In genomic region chr3:121509141-121509540, GRCm38 (mm10) we compare ENCODE assay signal across 19 mouse cellular contexts. TPM values are rescaled to one million over a fixed set of nuclear protein-coding genes. Genes with fewer than 3 reads are reported as not detected.
DNase-seq lines count a peak whose midpoint lies in the region; ATAC-seq and TF ChIP-seq lines count a peak whose summit lies in the region.
"Had no signal": no experiment of that assay in that cellular context is flagged by ENCODE, and none has a peak within 500 bp of the region (broad histone marks: within the 10 kb centered on the region; RNA-seq: fewer than 3 reads in every experiment).

No protein-coding gene starts in this region.

- no peaks in the 10 kb centered on the region for H3K36me3 ChIP-seq in liver, adult 2 months (ENCODE audit: control insufficient read depth, insufficient read depth, low read length)
- H3K36me3 ChIP-seq in liver, embryonic 11.5 days (ENCODE audit: control insufficient read depth, insufficient read depth, low read length): no peaks in the 10 kb centered on the region
- H3K36me3 ChIP-seq in heart, adult 2 months (ENCODE audit: control insufficient read depth, insufficient read depth, low read length): no peaks in the 10 kb centered on the region
- H3K36me3 ChIP-seq in heart, postnatal 0 days (replicated peaks; ENCODE audit: control insufficient read depth, insufficient read depth, low read length): no peaks in the 10 kb centered on the region
- H3K36me3 ChIP-seq: embryonic facial prominence, embryonic 12.5 days; G1E; liver, embryonic 12.5 days; midbrain, embryonic 12.5 days had no signal

- H3K9me3 ChIP-seq in liver, embryonic 11.5 days (ENCODE audit: control insufficient read depth, low read length): no peaks in the 10 kb centered on the region
- H3K9me3 ChIP-seq in heart, postnatal 0 days (replicated peaks; ENCODE audit: control insufficient read depth, low read length): no peaks in the 10 kb centered on the region
- H3K9me3 ChIP-seq: embryonic facial prominence, embryonic 12.5 days; G1E; liver, embryonic 12.5 days; midbrain, embryonic 12.5 days had no signal

- TF ChIP-seq POLR2A in liver, adult 2 months (IDR thresholded peaks at IDR 0.05; ENCODE audit: extremely low read depth, insufficient read depth, low read length): no peak
- TF ChIP-seq POLR2A in heart, adult 2 months (IDR thresholded peaks at IDR 0.05; ENCODE audit: insufficient read depth, low read depth, low read length): no peak

- H3K4me2 ChIP-seq in liver, embryonic 11.5 days: no peak overlapping the region
- no peak overlapping the region for H3K4me2 ChIP-seq in heart, postnatal 0 days (ENCODE audit: low read depth, low read length)
- H3K4me2 ChIP-seq: embryonic facial prominence, embryonic 12.5 days; liver, embryonic 12.5 days; midbrain, embryonic 12.5 days had no signal

- no peak for ATAC-seq in liver, embryonic 11.5 days (replicated peaks; ENCODE audit: low FRiP score)
- ATAC-seq in heart, postnatal 0 days (ENCODE audit: insufficient read depth, low read depth): peak; percentile 95
- ATAC-seq: liver, embryonic 12.5 days had no signal

- peak; percentile 46 for DNase-seq in liver, adult 2 months (ENCODE audit: extremely low read depth, low read depth, low spot score)
- no peak for DNase-seq in liver, embryonic 11.5 days (ENCODE audit: low spot score)
- peak in 1 of 2 experiments; percentile 61 for DNase-seq in heart, adult 2 months
- DNase-seq in heart, postnatal 0 days (ENCODE audit: low spot score): peak; percentile 89
- DNase-seq in skeletal muscle tissue, adult 2 months (ENCODE audit: low read depth, low spot score): peak; percentile 25
- no peak for DNase-seq in B cell, adult 2 months
- DNase-seq in neural tube, embryonic 10.5 days (ENCODE audit: extremely low spot score, low spot score): no peak
- DNase-seq in thymus, postnatal 0 days (ENCODE audit: low spot score): no peak
- DNase-seq: adrenal gland, postnatal 14 days; cerebellum, postnatal 36 days; kidney, adult 8-10 months; thymus, postnatal 36 days had no signal

- no peaks in the 10 kb centered on the region for H3K79me2 ChIP-seq in liver, adult 2 months (ENCODE audit: control insufficient read depth, insufficient read depth, low read length)
- H3K79me2 ChIP-seq in heart, adult 2 months (replicated peaks; ENCODE audit: control insufficient read depth, insufficient read depth, low read length): no peaks in the 10 kb centered on the region

- H3K27me3 ChIP-seq in liver, adult 2 months (ENCODE audit: control insufficient read depth, insufficient read depth, low read length): no peaks in the 10 kb centered on the region
- peaks cover 3% of the 10 kb centered on the region for H3K27me3 ChIP-seq in liver, embryonic 11.5 days (replicated peaks; ENCODE audit: control insufficient read depth, insufficient read depth, low read length)
- H3K27me3 ChIP-seq in heart, adult 2 months (ENCODE audit: control insufficient read depth, insufficient read depth, low read length): no peaks in the 10 kb centered on the region
- no peaks in the 10 kb centered on the region for H3K27me3 ChIP-seq in heart, postnatal 0 days (ENCODE audit: control insufficient read depth, insufficient read depth, low read length)
- H3K27me3 ChIP-seq: embryonic facial prominence, embryonic 12.5 days; liver, embryonic 12.5 days; midbrain, embryonic 12.5 days had no signal

- intact Hi-C loops in heart, adult 2 months (cut with DNase I): no loop called here

- 37% methylated on average over 5 of the region's 5 CpGs for WGBS in liver, adult 2 months
- 37% methylated on average over 5 of the region's 5 CpGs for WGBS in liver, embryonic 11.5 days
- WGBS in heart, adult 2 months: 41% methylated on average over 5 of the region's 5 CpGs
- WGBS in heart, postnatal 0 days: 16% methylated on average over 5 of the region's 5 CpGs

- H3K9ac ChIP-seq in liver, adult 2 months (ENCODE audit: low read depth, low read length): no peak overlapping the region
- no peak overlapping the region for H3K9ac ChIP-seq in liver, embryonic 11.5 days (ENCODE audit: low read depth, low read length)
- H3K9ac ChIP-seq in heart, adult 2 months (ENCODE audit: low read depth, low read length): no peak overlapping the region
- no peak overlapping the region for H3K9ac ChIP-seq in heart, postnatal 0 days (replicated peaks; ENCODE audit: low read depth, low read length)
- H3K9ac ChIP-seq: embryonic facial prominence, embryonic 12.5 days; liver, embryonic 12.5 days; midbrain, embryonic 12.5 days had no signal

- TF ChIP-seq EP300 in heart, adult 2 months (IDR thresholded peaks at IDR 0.05; ENCODE audit: insufficient read depth, low read depth, low read length): peak; percentile 92
- TF ChIP-seq EP300 in heart, postnatal 0 days (IDR thresholded peaks at IDR 0.05; ENCODE audit: low read depth): peak; percentile 25; the same call in 1 of the 2 replicates

- TF ChIP-seq CTCF in liver, adult 2 months (IDR thresholded peaks at IDR 0.05; ENCODE audit: low read depth, low read length): no peak
- no peak for TF ChIP-seq CTCF in heart, adult 2 months (IDR thresholded peaks at IDR 0.05)
- no peak for TF ChIP-seq CTCF in heart, postnatal 0 days (IDR thresholded peaks at IDR 0.05; ENCODE audit: low read depth)

- no peak overlapping the region for H3K27ac ChIP-seq in liver, adult 2 months (replicated peaks; ENCODE audit: insufficient read depth, low read depth, low read length)
- H3K27ac ChIP-seq in liver, embryonic 11.5 days (ENCODE audit: low read depth, low read length): no peak overlapping the region
- peak overlapping the region; percentile 17; the same call in 1 of the 2 replicates for H3K27ac ChIP-seq in heart, adult 2 months
- H3K27ac ChIP-seq in heart, postnatal 0 days (ENCODE audit: low read depth): peak overlapping the region; percentile 56
- H3K27ac ChIP-seq: embryonic facial prominence, embryonic 12.5 days; liver, embryonic 12.5 days; midbrain, embryonic 12.5 days; stomach, postnatal 0 days had no signal

- H3K4me3 ChIP-seq in liver, adult 2 months (ENCODE audit: insufficient read depth, low read depth, low read length): no peak overlapping the region
- H3K4me3 ChIP-seq in liver, embryonic 11.5 days (ENCODE audit: low read depth, low read length): no peak overlapping the region
- no peak overlapping the region for H3K4me3 ChIP-seq in heart, adult 2 months
- no peak overlapping the region for H3K4me3 ChIP-seq in heart, postnatal 0 days (ENCODE audit: low read depth, low read length)
- H3K4me3 ChIP-seq: embryonic facial prominence, embryonic 12.5 days; liver, embryonic 12.5 days; midbrain, embryonic 12.5 days had no signal

- H3K4me1 ChIP-seq in liver, adult 2 months (ENCODE audit: control insufficient read depth, insufficient read depth, low read length): no peaks in the 10 kb centered on the region
- H3K4me1 ChIP-seq in liver, embryonic 11.5 days (replicated peaks; ENCODE audit: control insufficient read depth, insufficient read depth, low read length): no peaks in the 10 kb centered on the region
- no peaks in the 10 kb centered on the region; the same call in 1 of the 2 replicates for H3K4me1 ChIP-seq in heart, adult 2 months (ENCODE audit: control insufficient read depth, insufficient read depth, low read length)
- H3K4me1 ChIP-seq in heart, postnatal 0 days (ENCODE audit: control insufficient read depth, insufficient read depth): peaks cover 6% of the 10 kb centered on the region; the same call in 1 of the 2 replicates
- H3K4me1 ChIP-seq: embryonic facial prominence, embryonic 12.5 days had no signal

RNA-seq across cellular contexts. Expression of gene Slc44a3, which starts 23.1 kb away (rescaled TPM):
- total RNA-seq in liver, adult 2 months (2014; rRNA removed): 6.2 and 6.6 TPM in 2 replicates
- 4.3 and 4.7 TPM in 2 replicates for polyA plus RNA-seq in liver, adult 2 months (2012; rRNA removed)
- 1.7 and 2.0 TPM in 2 replicates for polyA plus RNA-seq in liver, embryonic 11.5 days (2014; fragmentation: Nextera tagmentation; extraction: Ambion mirVana)
- total RNA-seq in heart, adult 2 months (2021): not detected
- 0.38 and 1.1 TPM in 2 replicates for polyA plus RNA-seq in heart, adult 2 months (2012; rRNA removed)
- 1.5 and 6.0 TPM in 2 replicates for total RNA-seq in heart, postnatal 0 days (2014; rRNA removed; ENCODE audit: low replicate concordance)
- 0.79 and 1.3 TPM in 2 replicates for polyA plus RNA-seq in heart, postnatal 0 days (2015; fragmentation: Nextera tagmentation; extraction: Ambion mirVana)
- 0.68 and 1.2 TPM in 2 replicates for polyA plus RNA-seq in thymus, postnatal 0 days (2015; fragmentation: Nextera tagmentation; extraction: Ambion mirVana)
- total RNA-seq: layer of hippocampus, postnatal 25 days; left cerebral cortex, postnatal 25 days had no signal
- polyA plus RNA-seq: G1E had no signal

Comparison
In these comparisons a context has a peak if more than half of its experiments do, and no peak if none do; other contexts are left out.
1. DNase-seq: peak in liver, adult 2 months (single experiment), heart, postnatal 0 days (single experiment) and skeletal muscle tissue, adult 2 months (single experiment); none in liver, embryonic 11.5 days (single experiment), B cell, adult 2 months (0 of 2), neural tube, embryonic 10.5 days (single experiment) and thymus, postnatal 0 days (single experiment).
2. H3K27ac ChIP-seq: peak in heart, adult 2 months (single experiment) and heart, postnatal 0 days (single experiment); none in liver, adult 2 months (single experiment) and liver, embryonic 11.5 days (single experiment).